Mouse (Mus musculus): ENCODE measurements around the gene Cdca8.

The Cdca8 gene

GRCm38 (mm10) chr4:124880599-124880998, 58.5 kb downstream of the Cdca8 start, which contains the start of gene Epha10:
TSS of gene Epha10 (plus strand) at chr4:124880899.
- no peak for DNase-seq (ENCODE audit: low spot score in 2 of 2)

DNA sequence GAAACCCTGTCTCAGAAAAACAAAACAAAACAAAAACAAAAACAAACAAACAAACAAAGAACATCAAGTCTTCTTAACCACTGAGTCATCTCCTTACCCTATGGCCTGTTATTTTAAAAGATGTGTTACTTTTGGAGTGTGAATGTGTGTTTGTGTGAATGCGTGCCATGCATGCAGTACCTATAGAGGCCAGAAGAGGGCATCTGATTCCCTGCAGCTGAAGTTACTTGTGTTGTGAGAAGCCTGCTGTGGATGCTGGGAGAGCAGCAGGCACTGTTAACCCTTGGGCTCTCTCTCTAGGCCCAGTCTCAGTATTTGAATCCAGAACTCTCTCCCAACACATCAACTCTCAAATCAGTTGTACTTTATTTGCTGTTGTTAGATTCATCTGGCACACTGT, 66.4 kb downstream of the Cdca8 start:
- DNase-seq (ENCODE audit: low spot score in 2 of 2), result no peak

Data from urinary bladder, postnatal 4 days (tissue).